Mouse (Mus musculus): ENCODE measurements at regions not wholly inside any gene's neighbourhood (a gene's known extent, or its start where the extent isn't known, plus 50 kb on each side); places are given as distances from the start of the nearest gene placed in this dataset.

- Histone ChIP-seq H3K27ac (ENCODE audit: insufficient read depth, low read length) (no peak overlapping the region), H3K4me3 (ENCODE audit: insufficient read depth, low read length) (no peak overlapping the region), H3K4me1 (ENCODE audit: control insufficient read depth, insufficient read depth, low read length) (no peaks in the 10 kb centered on the region)
- TF ChIP-seq CTCF (IDR thresholded peaks at IDR 0.05; ENCODE audit: borderline replicate concordance, insufficient read depth, low read length) (no peak), POLR2A (IDR thresholded peaks at IDR 0.05; ENCODE audit: low read depth, low read length) (no peak)
These were observed 215.1 kb downstream of the Enc1 start for GRCm38 (mm10) chr13:97455961-97456360.

GRCm38 (mm10) chr13:97454715-97455114 lies 213.8 kb downstream of the Enc1 start:
- TF ChIP-seq CTCF (IDR thresholded peaks at IDR 0.05; ENCODE audit: borderline replicate concordance, insufficient read depth, low read length) (no peak), POLR2A (IDR thresholded peaks at IDR 0.05; ENCODE audit: low read depth, low read length) (no peak)
- peaks cover 4% of the 10 kb centered on the region; the same call in 1 of the 2 replicates for H3K4me1 ChIP-seq (ENCODE audit: control insufficient read depth, insufficient read depth, low read length)
- H3K27ac ChIP-seq (ENCODE audit: insufficient read depth, low read length): no peak overlapping the region
- no peak overlapping the region for H3K4me3 ChIP-seq (ENCODE audit: insufficient read depth, low read length)

GRCm38 (mm10) chr13:97453469-97453868 lies 212.6 kb downstream of the Enc1 start:
- peaks cover 4% of the 10 kb centered on the region; the same call in 1 of the 2 replicates for H3K4me1 ChIP-seq (ENCODE audit: control insufficient read depth, insufficient read depth, low read length)
- TF ChIP-seq POLR2A (IDR thresholded peaks at IDR 0.05; ENCODE audit: low read depth, low read length): no peak
- no peak for TF ChIP-seq CTCF (IDR thresholded peaks at IDR 0.05; ENCODE audit: borderline replicate concordance, insufficient read depth, low read length)
- no peak overlapping the region for H3K27ac ChIP-seq (ENCODE audit: insufficient read depth, low read length)
- no peak overlapping the region for H3K4me3 ChIP-seq (ENCODE audit: insufficient read depth, low read length)

GRCm38 (mm10) chr13:97453090-97453430 lies 212.2 kb downstream of the Enc1 start:
- H3K4me3 ChIP-seq (ENCODE audit: insufficient read depth, low read length): no peak overlapping the region
- no peak for TF ChIP-seq CTCF (IDR thresholded peaks at IDR 0.05; ENCODE audit: borderline replicate concordance, insufficient read depth, low read length)
- H3K4me1 ChIP-seq (ENCODE audit: control insufficient read depth, insufficient read depth, low read length): peaks cover 4% of the 10 kb centered on the region; the same call in 1 of the 2 replicates
- H3K27ac ChIP-seq (ENCODE audit: insufficient read depth, low read length): no peak overlapping the region

GRCm38 (mm10) chr13:97452386-97453089 lies 211.6 kb downstream of the Enc1 start:
- H3K4me3 ChIP-seq (ENCODE audit: insufficient read depth, low read length): no peak overlapping the region
- peaks cover 4% of the 10 kb centered on the region; the same call in 1 of the 2 replicates for H3K4me1 ChIP-seq (ENCODE audit: control insufficient read depth, insufficient read depth, low read length)
- no peak overlapping the region for H3K27ac ChIP-seq (ENCODE audit: insufficient read depth, low read length)
- TF ChIP-seq POLR2A (IDR thresholded peaks at IDR 0.05; ENCODE audit: low read depth, low read length): no peak
- no peak for TF ChIP-seq CTCF (IDR thresholded peaks at IDR 0.05; ENCODE audit: borderline replicate concordance, insufficient read depth, low read length)

GRCm38 (mm10) chr13:97451276-97451675 lies 210.4 kb downstream of the Enc1 start:
- TF ChIP-seq POLR2A (IDR thresholded peaks at IDR 0.05; ENCODE audit: low read depth, low read length): no peak
- TF ChIP-seq CTCF (IDR thresholded peaks at IDR 0.05; ENCODE audit: borderline replicate concordance, insufficient read depth, low read length): no peak
- Histone ChIP-seq H3K4me3 (ENCODE audit: insufficient read depth, low read length) (no peak overlapping the region), H3K27ac (ENCODE audit: insufficient read depth, low read length) (no peak overlapping the region), H3K4me1 (ENCODE audit: control insufficient read depth, insufficient read depth, low read length) (peaks cover 4% of the 10 kb centered on the region; the same call in 1 of the 2 replicates)

- peaks cover 4% of the 10 kb centered on the region; the same call in 1 of the 2 replicates for H3K4me1 ChIP-seq (ENCODE audit: control insufficient read depth, insufficient read depth, low read length)
- no peak overlapping the region for H3K4me3 ChIP-seq (ENCODE audit: insufficient read depth, low read length)
- TF ChIP-seq CTCF (IDR thresholded peaks at IDR 0.05; ENCODE audit: borderline replicate concordance, insufficient read depth, low read length) (no peak), POLR2A (IDR thresholded peaks at IDR 0.05; ENCODE audit: low read depth, low read length) (no peak)
- H3K27ac ChIP-seq (ENCODE audit: insufficient read depth, low read length): no peak overlapping the region
These were observed 207.2 kb downstream of the Enc1 start for GRCm38 (mm10) chr13:97448123-97448522.

GRCm38 (mm10) chr13:97443731-97444428 lies 203.0 kb downstream of the Enc1 start:
- no peak for TF ChIP-seq POLR2A (IDR thresholded peaks at IDR 0.05; ENCODE audit: low read depth, low read length)
- no peak for TF ChIP-seq CTCF (IDR thresholded peaks at IDR 0.05; ENCODE audit: borderline replicate concordance, insufficient read depth, low read length)

GRCm38 (mm10) chr13:97442806-97443205 lies 201.9 kb downstream of the Enc1 start:
- TF ChIP-seq POLR2A (IDR thresholded peaks at IDR 0.05; ENCODE audit: low read depth, low read length): no peak
- TF ChIP-seq CTCF (IDR thresholded peaks at IDR 0.05; ENCODE audit: borderline replicate concordance, insufficient read depth, low read length): no peak
- H3K4me3 ChIP-seq (ENCODE audit: insufficient read depth, low read length): no peak overlapping the region
- no peak overlapping the region for H3K27ac ChIP-seq (ENCODE audit: insufficient read depth, low read length)
- H3K4me1 ChIP-seq (ENCODE audit: control insufficient read depth, insufficient read depth, low read length): no peaks in the 10 kb centered on the region

More at GRCm38 (mm10) chr13:97443731-97444428, 203.0 kb downstream of the Enc1 start:
- no peak overlapping the region for H3K27ac ChIP-seq (ENCODE audit: insufficient read depth, low read length)
- no peak overlapping the region for H3K4me3 ChIP-seq (ENCODE audit: insufficient read depth, low read length)
- H3K4me1 ChIP-seq (ENCODE audit: control insufficient read depth, insufficient read depth, low read length): no peaks in the 10 kb centered on the region

GRCm38 (mm10) chr13:97442283-97442682 lies 201.4 kb downstream of the Enc1 start:
- no peak overlapping the region for H3K27ac ChIP-seq (ENCODE audit: insufficient read depth, low read length)
- H3K4me3 ChIP-seq (ENCODE audit: insufficient read depth, low read length): no peak overlapping the region
- no peaks in the 10 kb centered on the region for H3K4me1 ChIP-seq (ENCODE audit: control insufficient read depth, insufficient read depth, low read length)
- TF ChIP-seq CTCF (IDR thresholded peaks at IDR 0.05; ENCODE audit: borderline replicate concordance, insufficient read depth, low read length) (no peak), POLR2A (IDR thresholded peaks at IDR 0.05; ENCODE audit: low read depth, low read length) (no peak)
